Mouse (Mus musculus): Measurements from ENCODE around the gene Tmed8. TPM values are rescaled to one million over a fixed set of nuclear protein-coding genes. Genes with fewer than 3 reads are reported as not detected.
A peak's percentile ranks its signal among the peaks of the same experiment; 100 is the strongest.

Gene Tmed8
- polyA plus RNA-seq, 1 experiment from 2014 or later: 3.3 TPM

- Histone ChIP-seq H3K9me3 (ENCODE audit: control insufficient read depth, low read length) (no peaks in the 10 kb centered on the region), H3K27me3 (ENCODE audit: control insufficient read depth, insufficient read depth, low read length) (no peaks in the 10 kb centered on the region), H3K4me2 (replicated peaks; ENCODE audit: low read depth, low read length) (peak overlapping the region; percentile 61), H3K4me3 (ENCODE audit: low read depth, low read length) (peak overlapping the region; percentile 83), H3K9ac (ENCODE audit: low read depth, low read length) (peak overlapping the region; percentile 84), H3K4me1 (replicated peaks; ENCODE audit: control insufficient read depth, insufficient read depth, low read length) (no peaks in the 10 kb centered on the region), H3K36me3 (ENCODE audit: control insufficient read depth, insufficient read depth, low read length) (no peaks in the 10 kb centered on the region), H3K27ac (ENCODE audit: low read depth, low read length) (peak overlapping the region; percentile 92)
- no peak for DNase-seq (ENCODE audit: low spot score)
- no peak for ATAC-seq (ENCODE audit: low FRiP score)
- 19% methylated on average over 15 of the region's 15 CpGs for WGBS
These were observed 52.1 kb downstream of the Tmed8 start for GRCm38 (mm10) chr12:87148136-87148535.

GRCm38 (mm10) chr12:87147395-87148089 lies 52.7 kb downstream of the Tmed8 start, which contains the start of gene Pomt2:
Gene Pomt2 (minus strand): TSS chr12:87147968.
- ATAC-seq (ENCODE audit: low FRiP score) (peak; percentile 96), DNase-seq (ENCODE audit: low spot score) (peak; percentile 92)
- under 1% methylated on average over 59 of the region's 61 CpGs for WGBS
- no peaks in the 10 kb centered on the region for H3K4me1 ChIP-seq (replicated peaks; ENCODE audit: control insufficient read depth, insufficient read depth, low read length)
- peak within 1 kb of the TSS; percentile 83 for H3K4me3 ChIP-seq (ENCODE audit: low read depth, low read length)
- H3K27ac ChIP-seq (ENCODE audit: low read depth, low read length): peak within 1 kb of the TSS; percentile 92
- H3K9me3 ChIP-seq (ENCODE audit: control insufficient read depth, low read length): no peaks in the 10 kb centered on the region
- no peaks in the 10 kb centered on the region for H3K36me3 ChIP-seq (ENCODE audit: control insufficient read depth, insufficient read depth, low read length)
- peak within 1 kb of the TSS; percentile 61 for H3K4me2 ChIP-seq (replicated peaks; ENCODE audit: low read depth, low read length)
- no peaks in the 10 kb centered on the region for H3K27me3 ChIP-seq (ENCODE audit: control insufficient read depth, insufficient read depth, low read length)
- H3K9ac ChIP-seq (ENCODE audit: low read depth, low read length): peak within 1 kb of the TSS; percentile 84

GRCm38 (mm10) chr12:87146966-87147365 lies 53.3 kb downstream of the Tmed8 start, which contains the start of gene Gstz1:
Gene Gstz1 (plus strand): TSS chr12:87147165.
- peak; percentile 92 for DNase-seq (ENCODE audit: low spot score)
- 0% methylated on average over 27 of the region's 27 CpGs for WGBS
- peak within 1 kb of the TSS; percentile 84 for H3K9ac ChIP-seq (ENCODE audit: low read depth, low read length)
- H3K36me3 ChIP-seq (ENCODE audit: control insufficient read depth, insufficient read depth, low read length): no peaks in the 10 kb centered on the region
- peak; percentile 93 for ATAC-seq (ENCODE audit: low FRiP score)
- H3K27ac ChIP-seq (ENCODE audit: low read depth, low read length): peak within 1 kb of the TSS; percentile 92
- no peaks in the 10 kb centered on the region for H3K27me3 ChIP-seq (ENCODE audit: control insufficient read depth, insufficient read depth, low read length)
- H3K4me2 ChIP-seq (replicated peaks; ENCODE audit: low read depth, low read length): peak within 1 kb of the TSS; percentile 61
- H3K4me1 ChIP-seq (replicated peaks; ENCODE audit: control insufficient read depth, insufficient read depth, low read length): no peaks in the 10 kb centered on the region
- peak within 1 kb of the TSS; percentile 83 for H3K4me3 ChIP-seq (ENCODE audit: low read depth, low read length)
- H3K9me3 ChIP-seq (ENCODE audit: control insufficient read depth, low read length): no peaks in the 10 kb centered on the region

- Histone ChIP-seq H3K27ac (ENCODE audit: low read depth, low read length) (no peak overlapping the region), H3K4me2 (replicated peaks; ENCODE audit: low read depth, low read length) (no peak overlapping the region), H3K9ac (ENCODE audit: low read depth, low read length) (no peak overlapping the region), H3K9me3 (ENCODE audit: control insufficient read depth, low read length) (no peaks in the 10 kb centered on the region), H3K36me3 (ENCODE audit: control insufficient read depth, insufficient read depth, low read length) (no peaks in the 10 kb centered on the region), H3K27me3 (ENCODE audit: control insufficient read depth, insufficient read depth, low read length) (no peaks in the 10 kb centered on the region), H3K4me3 (ENCODE audit: low read depth, low read length) (no peak overlapping the region), H3K4me1 (replicated peaks; ENCODE audit: control insufficient read depth, insufficient read depth, low read length) (no peaks in the 10 kb centered on the region)
- WGBS: 77% methylated on average over 2 of the region's 2 CpGs
- no peak for DNase-seq (ENCODE audit: low spot score)
- no peak for ATAC-seq (ENCODE audit: low FRiP score)
These were observed 58.1 kb downstream of the Tmed8 start for GRCm38 (mm10) chr12:87142156-87142555.

- no peak overlapping the region for H3K4me2 ChIP-seq (replicated peaks; ENCODE audit: low read depth, low read length)
- H3K36me3 ChIP-seq (ENCODE audit: control insufficient read depth, insufficient read depth, low read length): no peaks in the 10 kb centered on the region
- peak; percentile 23; the same call in 1 of the 2 replicates for ATAC-seq (ENCODE audit: low FRiP score)
- no peaks in the 10 kb centered on the region for H3K4me1 ChIP-seq (replicated peaks; ENCODE audit: control insufficient read depth, insufficient read depth, low read length)
- no peak overlapping the region for H3K9ac ChIP-seq (ENCODE audit: low read depth, low read length)
- WGBS: 50% methylated on average over 2 of the region's 2 CpGs
- H3K9me3 ChIP-seq (ENCODE audit: control insufficient read depth, low read length): no peaks in the 10 kb centered on the region
- H3K4me3 ChIP-seq (ENCODE audit: low read depth, low read length): no peak overlapping the region
- H3K27ac ChIP-seq (ENCODE audit: low read depth, low read length): peak overlapping the region; percentile 68; the same call in 1 of the 2 replicates
- no peaks in the 10 kb centered on the region for H3K27me3 ChIP-seq (ENCODE audit: control insufficient read depth, insufficient read depth, low read length)
- DNase-seq (ENCODE audit: low spot score): peak; percentile 12
These were observed 61.5 kb downstream of the Tmed8 start for GRCm38 (mm10) chr12:87138768-87139167.

GRCm38 (mm10) chr12:87138342-87138701 lies 61.9 kb downstream of the Tmed8 start:
- Histone ChIP-seq H3K36me3 (ENCODE audit: control insufficient read depth, insufficient read depth, low read length) (no peaks in the 10 kb centered on the region), H3K27ac (ENCODE audit: low read depth, low read length) (peak overlapping the region; percentile 54), H3K9ac (ENCODE audit: low read depth, low read length) (no peak overlapping the region), H3K4me1 (replicated peaks; ENCODE audit: control insufficient read depth, insufficient read depth, low read length) (no peaks in the 10 kb centered on the region), H3K9me3 (ENCODE audit: control insufficient read depth, low read length) (no peaks in the 10 kb centered on the region), H3K4me3 (ENCODE audit: low read depth, low read length) (no peak overlapping the region), H3K4me2 (replicated peaks; ENCODE audit: low read depth, low read length) (no peak overlapping the region), H3K27me3 (ENCODE audit: control insufficient read depth, insufficient read depth, low read length) (no peaks in the 10 kb centered on the region)
- DNase-seq (ENCODE audit: low spot score) (no peak), ATAC-seq (ENCODE audit: low FRiP score) (peak; percentile 81)
- WGBS: 33% methylated on average over 2 of the region's 2 CpGs

GRCm38 (mm10) chr12:87137439-87138341 lies 62.6 kb downstream of the Tmed8 start:
- Histone ChIP-seq H3K27ac (ENCODE audit: low read depth, low read length) (peak overlapping the region; percentile 54), H3K9ac (ENCODE audit: low read depth, low read length) (no peak overlapping the region), H3K4me1 (replicated peaks; ENCODE audit: control insufficient read depth, insufficient read depth, low read length) (no peaks in the 10 kb centered on the region), H3K4me3 (ENCODE audit: low read depth, low read length) (no peak overlapping the region), H3K9me3 (ENCODE audit: control insufficient read depth, low read length) (no peaks in the 10 kb centered on the region), H3K27me3 (ENCODE audit: control insufficient read depth, insufficient read depth, low read length) (no peaks in the 10 kb centered on the region), H3K36me3 (ENCODE audit: control insufficient read depth, insufficient read depth, low read length) (no peaks in the 10 kb centered on the region), H3K4me2 (replicated peaks; ENCODE audit: low read depth, low read length) (no peak overlapping the region)
- 68% methylated on average over 15 of the region's 15 CpGs for WGBS
- ATAC-seq (ENCODE audit: low FRiP score) (peak; percentile 89), DNase-seq (ENCODE audit: low spot score) (peak; percentile 41)

GRCm38 (mm10) chr12:87132784-87133183 lies 67.5 kb downstream of the Tmed8 start:
- H3K4me2 ChIP-seq (replicated peaks; ENCODE audit: low read depth, low read length): no peak overlapping the region
- H3K27ac ChIP-seq (ENCODE audit: low read depth, low read length): no peak overlapping the region
- H3K9ac ChIP-seq (ENCODE audit: low read depth, low read length): no peak overlapping the region
- no peaks in the 10 kb centered on the region for H3K9me3 ChIP-seq (ENCODE audit: control insufficient read depth, low read length)
- no peaks in the 10 kb centered on the region for H3K4me1 ChIP-seq (replicated peaks; ENCODE audit: control insufficient read depth, insufficient read depth, low read length)
- no peak overlapping the region for H3K4me3 ChIP-seq (ENCODE audit: low read depth, low read length)
- no peaks in the 10 kb centered on the region for H3K36me3 ChIP-seq (ENCODE audit: control insufficient read depth, insufficient read depth, low read length)
- ATAC-seq (ENCODE audit: low FRiP score): no peak
- no peaks in the 10 kb centered on the region for H3K27me3 ChIP-seq (ENCODE audit: control insufficient read depth, insufficient read depth, low read length)
- no peak for DNase-seq (ENCODE audit: low spot score)
- WGBS: 93% methylated on average over 9 of the region's 9 CpGs
